Mouse (Mus musculus) thymus, adult 2 months (tissue): ENCODE measurements around the gene Fh1.

ENCODE experiments used
- CTCF ChIP-seq: fragments of 200-500 bp; IDR thresholded peaks from 2 replicates; pipeline ENCODE4 v1.5.1; 2012; ENCODE audit warnings: mild to moderate bottlenecking, control low read depth, low read length, moderate library complexity, borderline replicate concordance; ENCODE audit not compliant: control insufficient read depth, poor library complexity, insufficient read depth; ENCODE audit errors: extremely low read depth
- POLR2A ChIP-seq: fragments of 200-500 bp; IDR thresholded peaks from 2 replicates; pipeline ENCODE4 v1.6.1; 2012; ENCODE audit warnings: mild to moderate bottlenecking, low read length, control low read depth, moderate library complexity; ENCODE audit not compliant: control insufficient read depth, poor library complexity, insufficient read depth; ENCODE audit errors: extremely low read depth

DNA sequence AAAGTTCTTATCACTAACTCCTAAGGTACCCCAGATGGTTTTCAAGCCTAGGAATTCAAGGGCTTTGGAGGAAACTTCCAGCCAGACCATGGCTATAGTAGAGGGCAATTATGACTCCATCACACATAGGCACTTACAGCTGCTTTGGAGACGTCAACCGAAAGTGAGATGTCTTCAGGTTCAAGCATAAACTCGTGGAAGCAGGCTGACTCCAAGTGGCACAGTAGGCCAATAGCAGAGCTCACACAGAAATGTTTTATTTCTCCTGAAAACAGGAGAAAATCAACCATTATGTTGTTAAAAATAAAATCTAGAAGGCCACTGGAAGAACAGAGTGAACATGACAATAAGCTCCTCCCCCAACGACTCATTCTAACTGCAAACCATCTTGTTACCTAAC is 42.6 kb downstream of the Fh1 start:
- TF ChIP-seq CTCF (no peak), POLR2A (no peak)
